Mouse (Mus musculus): ENCODE data around the gene Plin5. TPM values are rescaled to one million over a fixed set of nuclear protein-coding genes. Genes with fewer than 3 reads are reported as not detected.
A peak's percentile ranks its signal among the peaks of the same experiment; 100 is the strongest.
"Not testable (repeated sequence)": the region's sequence is repeated elsewhere in the genome, so short reads cannot be mapped to it uniquely, and the experiment has no call there.

Gene Plin5
- polyA plus RNA-seq, 1 experiment from 2014 or later = 0.46 TPM

- Histone ChIP-seq H3K36me3 (peaks cover 92% of the 10 kb centered on the region), H3K4me3 (no peak overlapping the region), H3K27ac (no peak overlapping the region), H3K9me3 (no peaks in the 10 kb centered on the region), H3K4me1 (no peaks in the 10 kb centered on the region), H3K27me3 (ENCODE audit: insufficient read depth, poor library complexity, severe bottlenecking) (no peaks in the 10 kb centered on the region)
- DNase-seq (ENCODE audit: low spot score) = no peak
- 85% methylated on average over 8 of the region's 8 CpGs for WGBS
These were observed 19.2 kb downstream of the Plin5 start for GRCm38 (mm10) chr17:56098180-56098579.

- no peaks in the 10 kb centered on the region for H3K9me3 ChIP-seq
- no peak overlapping the region for H3K27ac ChIP-seq
- no peak for DNase-seq (ENCODE audit: low spot score)
- H3K36me3 ChIP-seq = peaks cover 86% of the 10 kb centered on the region
- H3K27me3 ChIP-seq (ENCODE audit: insufficient read depth, poor library complexity, severe bottlenecking) = no peaks in the 10 kb centered on the region
- H3K4me1 ChIP-seq = no peaks in the 10 kb centered on the region
- 84% methylated on average over 12 of the region's 12 CpGs for WGBS
- no peak overlapping the region for H3K4me3 ChIP-seq
These were observed 20.5 kb downstream of the Plin5 start for GRCm38 (mm10) chr17:56096883-56097282.

- DNase-seq (ENCODE audit: low spot score) = no peak
- WGBS = 95% methylated on average over 1 of the region's 1 CpGs
- H3K9me3 ChIP-seq = no peaks in the 10 kb centered on the region
- H3K4me1 ChIP-seq = no peaks in the 10 kb centered on the region
- no peaks in the 10 kb centered on the region for H3K27me3 ChIP-seq (ENCODE audit: insufficient read depth, poor library complexity, severe bottlenecking)
- H3K4me3 ChIP-seq = no peak overlapping the region
- peaks cover 79% of the 10 kb centered on the region for H3K36me3 ChIP-seq
- H3K27ac ChIP-seq = no peak overlapping the region
These were observed 24.6 kb downstream of the Plin5 start for GRCm38 (mm10) chr17:56092794-56093193.

GRCm38 (mm10) chr17:56092312-56092711 lies 25.1 kb downstream of the Plin5 start:
- 89% methylated on average over 1 of the region's 1 CpGs for WGBS
- DNase-seq (ENCODE audit: low spot score) = no peak
- Histone ChIP-seq H3K27me3 (ENCODE audit: insufficient read depth, poor library complexity, severe bottlenecking) (no peaks in the 10 kb centered on the region), H3K4me1 (no peaks in the 10 kb centered on the region), H3K36me3 (peaks cover 79% of the 10 kb centered on the region), H3K9me3 (no peaks in the 10 kb centered on the region), H3K27ac (no peak overlapping the region), H3K4me3 (no peak overlapping the region)

GRCm38 (mm10) chr17:56080781-56081585 lies 36.4 kb downstream of the Plin5 start:
- no peaks in the 10 kb centered on the region for H3K9me3 ChIP-seq
- 11% methylated on average over 8 of the region's 8 CpGs for WGBS
- peaks cover 32% of the 10 kb centered on the region for H3K36me3 ChIP-seq
- H3K4me3 ChIP-seq = peak overlapping the region; percentile 89
- H3K27me3 ChIP-seq (ENCODE audit: insufficient read depth, poor library complexity, severe bottlenecking) = no peaks in the 10 kb centered on the region
- DNase-seq (ENCODE audit: low spot score) = peak; percentile 92
- H3K4me1 ChIP-seq = peaks cover 22% of the 10 kb centered on the region
- H3K27ac ChIP-seq = peak overlapping the region; percentile 86

GRCm38 (mm10) chr17:56079921-56080320 lies 37.5 kb downstream of the Plin5 start:
- under 1% methylated on average over 11 of the region's 11 CpGs for WGBS
- no peak for DNase-seq (ENCODE audit: low spot score)
- peaks cover 29% of the 10 kb centered on the region for H3K4me1 ChIP-seq

GRCm38 (mm10) chr17:56078880-56079795 lies 38.3 kb downstream of the Plin5 start, which contains the start of gene Hdgfl2:
Gene Hdgfl2, plus strand, starts transcription at chr17:56079634.
- H3K27me3 ChIP-seq (ENCODE audit: insufficient read depth, poor library complexity, severe bottlenecking) = no peaks in the 10 kb centered on the region
- under 1% methylated on average over 61 of the region's 61 CpGs for WGBS
- H3K9me3 ChIP-seq = no peaks in the 10 kb centered on the region
- peaks cover 32% of the 10 kb centered on the region for H3K4me1 ChIP-seq
- peaks cover 21% of the 10 kb centered on the region for H3K36me3 ChIP-seq
- H3K4me3 ChIP-seq = peak within 1 kb of the TSS; percentile 89
- peak; percentile 100 for DNase-seq (ENCODE audit: low spot score)
- H3K27ac ChIP-seq = peak within 1 kb of the TSS; percentile 86

More at GRCm38 (mm10) chr17:56079921-56080320, 37.5 kb downstream of the Plin5 start:
- H3K9me3 ChIP-seq = no peaks in the 10 kb centered on the region
- H3K27me3 ChIP-seq (ENCODE audit: insufficient read depth, poor library complexity, severe bottlenecking) = no peaks in the 10 kb centered on the region
- peak overlapping the region; percentile 86 for H3K27ac ChIP-seq
- H3K4me3 ChIP-seq = peak overlapping the region; percentile 89
- peaks cover 26% of the 10 kb centered on the region for H3K36me3 ChIP-seq

GRCm38 (mm10) chr17:56078361-56078760 lies 39.0 kb downstream of the Plin5 start:
- not testable (repeated sequence) for H3K27me3 ChIP-seq (ENCODE audit: insufficient read depth, poor library complexity, severe bottlenecking); DNase-seq (ENCODE audit: low spot score); H3K9me3 ChIP-seq
- Histone ChIP-seq H3K36me3 (peaks cover 16% of the 10 kb centered on the region), H3K4me3 (peak overlapping the region; percentile 89), H3K27ac (peak overlapping the region; percentile 69; the same call in 1 of the 2 replicates), H3K4me1 (peaks cover 37% of the 10 kb centered on the region)
- 57% methylated on average over 9 of the region's 9 CpGs for WGBS

- peaks cover 13% of the 10 kb centered on the region for H3K36me3 ChIP-seq
- H3K27me3 ChIP-seq (ENCODE audit: insufficient read depth, poor library complexity, severe bottlenecking) = no peaks in the 10 kb centered on the region
- no peak overlapping the region for H3K4me3 ChIP-seq
- H3K9me3 ChIP-seq = no peaks in the 10 kb centered on the region
- H3K27ac ChIP-seq = no peak overlapping the region
- H3K4me1 ChIP-seq = peaks cover 37% of the 10 kb centered on the region
- WGBS = 90% methylated on average over 5 of the region's 5 CpGs
- no peak for DNase-seq (ENCODE audit: low spot score)
These were observed 39.9 kb downstream of the Plin5 start for GRCm38 (mm10) chr17:56077523-56077922.

GRCm38 (mm10) chr17:56074827-56075208 lies 42.6 kb downstream of the Plin5 start, which contains the start of gene Ubxn6:
Gene Ubxn6, minus strand, starts transcription at chr17:56075028.
- Histone ChIP-seq H3K27ac (peak within 1 kb of the TSS; percentile 93), H3K4me1 (peaks cover 15% of the 10 kb centered on the region), H3K4me3 (peak within 1 kb of the TSS; percentile 84), H3K36me3 (peaks cover 33% of the 10 kb centered on the region), H3K9me3 (no peaks in the 10 kb centered on the region), H3K27me3 (ENCODE audit: insufficient read depth, poor library complexity, severe bottlenecking) (no peaks in the 10 kb centered on the region)
- WGBS = under 1% methylated on average over 35 of the region's 35 CpGs
- peak; percentile 97 for DNase-seq (ENCODE audit: low spot score)

- peak; percentile 97 for DNase-seq (ENCODE audit: low spot score)
- no peaks in the 10 kb centered on the region for H3K27me3 ChIP-seq (ENCODE audit: insufficient read depth, poor library complexity, severe bottlenecking)
- H3K4me1 ChIP-seq = peaks cover 15% of the 10 kb centered on the region
- no peaks in the 10 kb centered on the region for H3K9me3 ChIP-seq
- peak overlapping the region; percentile 84 for H3K4me3 ChIP-seq
- WGBS = 8% methylated on average over 22 of the region's 22 CpGs
- H3K27ac ChIP-seq = peak overlapping the region; percentile 93
- H3K36me3 ChIP-seq = peaks cover 38% of the 10 kb centered on the region
These were observed 43.1 kb downstream of the Plin5 start for GRCm38 (mm10) chr17:56074097-56074826.

- no peaks in the 10 kb centered on the region for H3K9me3 ChIP-seq
- DNase-seq (ENCODE audit: low spot score) = no peak
- H3K27me3 ChIP-seq (ENCODE audit: insufficient read depth, poor library complexity, severe bottlenecking) = no peaks in the 10 kb centered on the region
- no peak overlapping the region for H3K27ac ChIP-seq
- peaks cover 58% of the 10 kb centered on the region for H3K36me3 ChIP-seq
- peaks cover 15% of the 10 kb centered on the region for H3K4me1 ChIP-seq
- no peak overlapping the region for H3K4me3 ChIP-seq
- WGBS = 97% methylated on average over 5 of the region's 5 CpGs
These were observed 45.2 kb downstream of the Plin5 start for GRCm38 (mm10) chr17:56072243-56072642.

Measured in heart, embryonic 10.5 days (tissue).